Mouse (Mus musculus): Measurements from ENCODE around the gene Olfr69.
"Not testable (repeated sequence)": the region's sequence is repeated elsewhere in the genome, so short reads cannot be mapped to it uniquely, and the experiment has no call there.

The Olfr69 gene

DNA sequence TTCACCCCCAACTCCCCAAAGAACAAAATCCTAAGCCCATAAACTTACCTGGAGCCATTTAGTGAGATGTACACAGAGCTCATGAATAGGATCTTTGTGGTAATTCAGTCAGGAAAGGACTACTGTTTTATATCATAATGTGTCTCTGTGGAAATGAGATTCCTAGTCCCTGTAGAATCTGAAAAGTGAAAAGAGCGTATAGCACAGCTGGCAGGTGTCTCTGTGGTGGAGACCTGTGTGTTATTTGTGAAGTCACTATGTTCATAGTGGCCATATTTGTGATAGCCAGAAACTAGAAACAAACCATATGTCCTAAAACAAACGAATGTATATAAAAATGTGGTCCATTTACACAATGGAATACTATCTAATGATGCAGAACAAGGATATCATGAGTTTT lies at the start of gene Olfr69:
Gene Olfr69 (minus strand): TSS at position 101 of the 400 bp plus-strand sequence.
- no peak for DNase-seq

DNA sequence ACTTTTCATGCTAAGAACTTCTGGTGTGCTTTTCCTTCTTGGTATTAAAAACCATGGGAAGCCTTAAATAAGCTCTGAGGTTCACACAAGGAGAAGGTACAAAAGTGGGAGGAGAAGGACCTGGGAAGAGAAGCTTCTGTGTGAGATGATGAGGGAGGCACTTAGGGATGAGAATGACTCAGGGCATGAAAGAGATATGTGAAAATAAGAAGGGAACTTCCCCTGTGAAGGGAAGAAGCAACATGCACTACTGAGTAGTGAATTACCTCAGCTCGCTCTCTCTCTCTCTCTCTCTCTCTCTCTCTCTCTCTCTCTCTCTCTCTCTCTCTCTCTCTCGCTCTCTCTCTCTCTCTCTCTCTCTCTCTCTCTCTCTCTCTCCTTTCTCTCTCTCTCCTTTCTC lies 43.7 kb upstream of the Olfr69 start:
- not testable (repeated sequence) for DNase-seq

GRCm38 (mm10) chr7:103813766-103814165 lies 42.4 kb upstream of the Olfr69 start, which contains the start of gene Hbb-bt:
Gene Hbb-bt, minus strand, starts transcription at chr7:103813996.
- DNase-seq, result no peak

GRCm38 (mm10) chr7:103813152-103813551 lies 41.8 kb upstream of the Olfr69 start:
- not testable (repeated sequence) for DNase-seq

DNA sequence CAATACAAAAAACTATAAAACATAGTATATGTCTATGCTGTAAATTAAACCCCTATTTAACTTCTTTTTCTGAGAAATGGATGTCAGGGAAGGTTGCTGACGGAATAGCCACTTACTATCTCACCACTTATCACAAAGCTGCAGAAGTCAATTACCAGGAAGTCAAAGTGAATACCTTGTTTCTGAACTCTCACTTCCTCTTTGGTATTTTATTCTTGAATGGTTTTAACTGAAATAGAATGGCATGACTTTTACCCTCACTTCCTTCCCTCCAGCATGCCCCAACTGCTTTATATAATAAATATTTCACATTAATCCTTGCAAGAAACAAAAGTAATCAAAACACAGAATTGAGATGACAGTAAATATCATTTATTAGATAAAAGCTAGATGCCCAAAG lies 40.8 kb upstream of the Olfr69 start:
- no peak for DNase-seq

GRCm38 (mm10) chr7:103811223-103811845 lies 39.9 kb upstream of the Olfr69 start:
- no peak for DNase-seq

DNA sequence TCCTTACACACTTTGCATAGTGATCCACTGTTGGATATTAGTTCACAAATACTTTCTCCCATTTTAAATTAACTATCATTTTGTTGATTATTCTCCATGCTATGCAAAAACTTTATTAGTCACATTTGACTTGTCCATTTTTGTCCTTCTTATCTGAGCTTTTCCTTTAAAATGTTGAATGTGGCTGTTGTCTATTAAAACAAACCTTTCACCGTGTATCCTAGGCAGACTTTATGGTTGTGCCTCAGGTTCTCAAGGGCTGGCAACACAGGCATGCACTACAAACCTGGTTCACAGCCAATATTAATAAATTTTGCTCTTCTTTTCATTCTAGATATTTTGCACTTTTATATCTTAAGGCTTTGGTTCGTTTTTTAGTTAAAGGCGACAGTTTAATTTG lies 39.4 kb upstream of the Olfr69 start:
- no peak for DNase-seq

- DNase-seq, result no peak
Observed at GRCm38 (mm10) chr7:103810296-103810695, 38.9 kb upstream of the Olfr69 start.

GRCm38 (mm10) chr7:103809801-103810155 lies 38.4 kb upstream of the Olfr69 start:
- DNase-seq, result no peak

DNA sequence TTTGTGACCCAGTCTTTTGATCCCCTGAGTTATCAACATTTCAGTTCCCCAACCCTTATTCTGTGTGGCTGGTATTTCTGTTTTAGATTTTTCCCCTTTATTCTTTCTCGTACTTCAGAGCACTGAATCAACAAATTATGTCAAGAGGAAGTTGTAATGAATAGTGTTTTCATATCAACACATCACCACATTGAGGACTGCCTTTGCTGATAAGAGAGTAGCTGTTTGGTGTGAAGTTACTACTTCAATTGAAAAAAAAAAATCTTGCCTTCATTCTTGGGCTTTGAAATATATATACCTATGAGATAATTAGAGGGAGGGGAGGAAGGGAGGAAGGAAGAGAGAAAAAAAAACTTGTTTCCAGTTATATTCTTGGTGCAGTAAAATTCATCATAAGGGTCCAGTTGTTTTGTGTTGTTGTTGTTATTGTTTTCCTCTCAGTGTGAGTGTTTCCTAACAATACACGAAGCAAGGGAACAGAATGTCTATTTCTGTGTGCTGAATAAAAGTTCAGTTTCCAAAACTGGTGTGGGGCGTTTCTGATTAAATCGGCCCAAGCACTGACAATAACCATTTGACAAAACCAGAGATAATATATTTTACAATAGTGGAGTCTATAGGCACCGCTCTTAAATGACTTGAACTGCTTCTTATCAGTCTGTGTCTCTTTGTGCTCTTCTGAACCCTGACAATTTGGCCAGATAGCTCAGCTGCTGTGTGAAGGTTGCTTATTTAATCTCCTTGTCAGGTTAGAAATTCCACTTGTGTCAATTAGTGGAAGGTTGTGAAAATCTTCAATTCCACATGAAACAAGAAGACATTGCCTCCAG lies 37.8 kb upstream of the Olfr69 start:
- DNase-seq, result no peak

- not testable (repeated sequence) for DNase-seq
Observed at GRCm38 (mm10) chr7:103808120-103808519, 36.7 kb upstream of the Olfr69 start.

- DNase-seq, result peak in 1 of 2 experiments; percentile 1
Observed at GRCm38 (mm10) chr7:103806856-103807255, 35.5 kb upstream of the Olfr69 start.

GRCm38 (mm10) chr7:103792669-103793388 lies 21.4 kb upstream of the Olfr69 start:
- DNase-seq, result no peak

DNA sequence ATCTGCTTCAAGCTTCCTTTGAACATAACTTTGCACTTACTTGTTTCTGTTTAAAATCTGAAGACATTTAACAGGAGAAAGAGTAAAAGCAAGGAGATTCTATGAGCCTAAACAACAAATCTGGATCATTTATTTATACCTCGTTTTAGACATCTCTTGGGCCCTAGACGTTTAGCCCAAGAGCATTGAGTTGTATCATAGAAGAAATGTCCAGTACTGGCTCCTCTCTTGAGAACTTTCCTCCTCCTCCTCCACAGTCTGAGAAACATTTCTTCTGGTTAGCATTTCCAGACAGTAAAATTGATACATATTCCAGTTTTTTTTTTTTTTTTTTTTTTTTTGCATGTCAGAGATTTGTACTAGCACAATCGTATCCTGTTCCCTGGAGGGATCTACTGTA lies 20.3 kb upstream of the Olfr69 start, which contains the start of gene Olfr67:
Gene Olfr67 (minus strand): TSS at position 101 of the 400 bp plus-strand sequence.
- no peak for DNase-seq

- no peak for DNase-seq
Observed at GRCm38 (mm10) chr7:103779598-103779997, 8.2 kb upstream of the Olfr69 start, which contains the start of gene Olfr68. Gene Olfr68, minus strand, starts transcription at chr7:103779698.

DNA sequence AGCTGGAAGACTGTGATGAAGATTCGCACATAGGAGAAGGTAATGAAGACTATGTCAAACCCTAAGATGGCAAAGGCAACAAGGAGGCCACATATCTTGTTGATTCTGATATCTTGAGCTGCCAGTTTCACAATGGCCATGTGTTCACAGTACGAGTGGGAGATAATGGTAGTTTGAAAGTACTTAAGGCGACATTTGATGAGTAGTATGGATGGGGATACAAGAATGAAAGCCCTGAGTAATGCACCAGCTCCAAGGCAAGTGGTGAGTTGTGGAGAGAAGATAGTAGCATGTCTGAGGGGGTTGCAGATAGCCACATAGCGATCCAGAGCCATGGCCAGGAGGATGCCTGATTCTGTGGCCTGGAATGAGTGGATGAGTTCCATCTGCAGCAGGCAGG lies 6.3 kb upstream of the Olfr69 start:
- DNase-seq, result not testable (repeated sequence)

DNA sequence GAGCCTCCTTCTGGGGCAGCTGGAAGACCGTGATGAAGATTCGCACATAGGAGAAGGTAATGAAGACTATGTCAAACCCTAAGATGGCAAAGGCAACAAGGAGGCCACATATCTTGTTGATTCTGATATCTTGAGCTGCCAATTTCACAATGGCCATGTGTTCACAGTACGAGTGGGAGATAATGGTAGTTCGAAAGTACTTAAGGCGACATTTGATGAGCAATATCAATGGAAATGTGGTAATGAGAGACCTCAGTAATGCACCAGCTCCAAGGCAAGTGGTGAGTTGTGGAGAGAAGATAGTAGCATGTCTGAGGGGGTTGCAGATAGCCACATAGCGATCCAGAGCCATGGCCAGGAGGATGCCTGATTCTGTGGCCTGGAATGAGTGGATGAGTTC lies 3.7 kb downstream of the Olfr69 start:
- not testable (repeated sequence) for DNase-seq

- not testable (repeated sequence) for DNase-seq
Observed at GRCm38 (mm10) chr7:103762212-103762611, 9.2 kb downstream of the Olfr69 start.

GRCm38 (mm10) chr7:103757233-103757632 lies 14.2 kb downstream of the Olfr69 start, which contains the start of gene Olfr630:
Gene Olfr630, minus strand, starts transcription at chr7:103757333.
- DNase-seq, result no peak

GRCm38 (mm10) chr7:103744843-103745242 lies 26.6 kb downstream of the Olfr69 start, which contains the start of gene Olfr629:
Gene Olfr629, minus strand, starts transcription at chr7:103744943.
- DNase-seq, result no peak

DNA sequence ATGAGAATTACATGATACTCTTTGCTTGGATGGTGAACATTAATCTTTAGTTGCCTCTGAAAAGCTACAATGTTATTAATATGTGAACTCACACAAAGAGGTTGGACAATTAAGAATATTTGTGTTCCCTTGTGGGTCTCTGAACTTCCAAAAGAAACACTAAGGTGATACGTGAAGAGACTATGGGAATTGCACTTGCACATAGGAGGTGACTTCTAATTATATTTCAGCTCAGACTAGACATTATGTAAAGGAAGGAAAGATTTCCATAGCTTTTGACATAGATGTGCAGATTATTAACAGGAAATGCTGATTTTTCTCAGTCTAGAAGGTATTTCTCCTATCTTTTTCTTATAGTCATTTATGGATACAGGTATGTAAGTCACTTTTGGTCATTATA lies 41.3 kb downstream of the Olfr69 start, which contains the start of gene Olfr628:
Gene Olfr628 (plus strand): TSS at position 301 of the 400 bp plus-strand sequence.
- no peak for DNase-seq

DNA sequence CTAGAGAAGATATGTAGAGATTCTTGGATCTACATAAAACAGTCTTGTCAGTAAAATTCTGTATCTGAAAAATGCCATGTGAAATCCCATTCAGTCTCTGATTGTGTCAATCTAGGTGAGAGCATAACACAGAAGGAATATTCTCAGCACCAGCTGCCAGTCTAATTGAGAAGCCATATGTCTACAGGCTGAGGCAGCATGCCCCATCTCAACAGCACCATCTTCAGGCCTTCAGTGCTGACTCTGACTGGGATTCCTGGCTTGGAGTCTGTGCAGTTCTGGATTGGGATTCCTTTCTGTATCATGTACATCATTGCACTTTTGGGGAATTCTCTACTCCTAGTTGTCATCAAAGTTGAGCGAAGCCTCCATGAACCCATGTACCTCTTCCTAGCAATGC lies 55.0 kb downstream of the Olfr69 start:
- DNase-seq, result not testable (repeated sequence)

Measured in kidney, postnatal 25 days (tissue).